Comparison of ENCODE assay signal across 9 mouse cellular contexts in genomic region chr11:75534286-75535033, GRCm38 (mm10). TPM values are rescaled to one million over a fixed set of nuclear protein-coding genes. Genes with fewer than 3 reads are reported as not detected.
DNase-seq lines count a peak whose midpoint lies in the region; ATAC-seq and TF ChIP-seq lines count a peak whose summit lies in the region.
"Had no signal": no experiment of that assay in that cellular context is flagged by ENCODE, and none has a peak within 500 bp of the region (broad histone marks: within the 10 kb centered on the region; RNA-seq: fewer than 3 reads in every experiment).

No protein-coding gene starts in this region.

- H3K27me3 ChIP-seq in liver, adult 2 months (ENCODE audit: control insufficient read depth, insufficient read depth, low read length) = no peaks in the 10 kb centered on the region
- no peaks in the 10 kb centered on the region for H3K27me3 ChIP-seq in hindbrain, embryonic 14.5 days (ENCODE audit: control insufficient read depth, insufficient read depth, low read length)
- H3K27me3 ChIP-seq in liver, postnatal 0 days (ENCODE audit: insufficient read depth, low read length) = no peaks in the 10 kb centered on the region

- no peak overlapping the region for H3K9ac ChIP-seq in liver, adult 2 months (ENCODE audit: low read depth, low read length)
- H3K9ac ChIP-seq in hindbrain, embryonic 14.5 days = peak overlapping the region; percentile 18
- no peak overlapping the region for H3K9ac ChIP-seq in liver, postnatal 0 days (replicated peaks)

- H3K4me3 ChIP-seq in liver, adult 2 months (ENCODE audit: insufficient read depth, low read depth, low read length) = no peak overlapping the region
- no peak overlapping the region for H3K4me3 ChIP-seq in hindbrain, embryonic 14.5 days (replicated peaks; ENCODE audit: low read length)
- H3K4me3 ChIP-seq in liver, postnatal 0 days (ENCODE audit: low read depth, low read length) = no peak overlapping the region
- H3K4me3 ChIP-seq: embryonic facial prominence, embryonic 13.5 days had no signal

- ATAC-seq in hindbrain, embryonic 14.5 days (ENCODE audit: low FRiP score) = no peak
- ATAC-seq in liver, postnatal 0 days = no peak

- no peaks in the 10 kb centered on the region for H3K79me2 ChIP-seq in liver, adult 2 months (ENCODE audit: control insufficient read depth, insufficient read depth, low read length)

- TF ChIP-seq POLR2A in liver, adult 2 months (IDR thresholded peaks at IDR 0.05; ENCODE audit: extremely low read depth, insufficient read depth, low read length) = no peak

- peaks cover 5% of the 10 kb centered on the region for H3K4me1 ChIP-seq in liver, adult 2 months (ENCODE audit: control insufficient read depth, insufficient read depth, low read length)
- peaks cover 46% of the 10 kb centered on the region for H3K4me1 ChIP-seq in hindbrain, embryonic 14.5 days (replicated peaks; ENCODE audit: control insufficient read depth, insufficient read depth, low read length)
- peaks cover 21% of the 10 kb centered on the region for H3K4me1 ChIP-seq in liver, postnatal 0 days (ENCODE audit: insufficient read depth)

- TF ChIP-seq EP300 in liver, postnatal 0 days (IDR thresholded peaks at IDR 0.05; ENCODE audit: low read depth) = no peak

- H3K4me2 ChIP-seq in hindbrain, embryonic 14.5 days (replicated peaks) = peak overlapping the region; percentile 98
- peak overlapping the region; percentile 94; the same call in 1 of the 2 replicates for H3K4me2 ChIP-seq in liver, postnatal 0 days (ENCODE audit: low read depth, low read length)
- H3K4me2 ChIP-seq: embryonic facial prominence, embryonic 13.5 days had no signal

- H3K27ac ChIP-seq in liver, adult 2 months (replicated peaks; ENCODE audit: insufficient read depth, low read depth, low read length) = peak overlapping the region; percentile 41
- H3K27ac ChIP-seq in hindbrain, embryonic 14.5 days = peak overlapping the region; percentile 29; the same call in 1 of the 2 replicates
- H3K27ac ChIP-seq in liver, postnatal 0 days (ENCODE audit: low read depth) = peak overlapping the region; percentile 23; the same call in 1 of the 2 replicates
- H3K27ac ChIP-seq: embryonic facial prominence, embryonic 13.5 days had no signal

- H3K9me3 ChIP-seq in hindbrain, embryonic 14.5 days (ENCODE audit: control insufficient read depth, low read length) = no peaks in the 10 kb centered on the region
- no peaks in the 10 kb centered on the region for H3K9me3 ChIP-seq in liver, postnatal 0 days (ENCODE audit: low read length)
- H3K9me3 ChIP-seq: embryonic facial prominence, embryonic 13.5 days had no signal

- H3K36me3 ChIP-seq in liver, adult 2 months (ENCODE audit: control insufficient read depth, insufficient read depth, low read length) = no peaks in the 10 kb centered on the region
- H3K36me3 ChIP-seq in hindbrain, embryonic 14.5 days (replicated peaks; ENCODE audit: control insufficient read depth, insufficient read depth) = 0 out of 2 replicates have a peak, but pooled peaks cover 7% of the 10 kb centered on the region
- H3K36me3 ChIP-seq in liver, postnatal 0 days (replicated peaks; ENCODE audit: insufficient read depth, low read length) = no peaks in the 10 kb centered on the region; the same call in 1 of the 2 replicates
- H3K36me3 ChIP-seq: embryonic facial prominence, embryonic 13.5 days had no signal

- 69% methylated on average over 4 of the region's 4 CpGs for WGBS in liver, adult 2 months
- 69% methylated on average over 4 of the region's 4 CpGs for WGBS in hindbrain, embryonic 14.5 days
- WGBS in liver, postnatal 0 days (ENCODE audit: insufficient replicate concordance) = 45% methylated on average over 4 of the region's 4 CpGs

- DNase-seq in cerebellum, adult 9-10 months = peak; percentile 74
- no peak for DNase-seq in cerebellum, postnatal 4 days (ENCODE audit: low spot score in 2 of 2)
- DNase-seq in liver, adult 2 months (ENCODE audit: extremely low read depth, low read depth, low spot score) = peak; percentile 10
- DNase-seq in liver = no peak
- no peak for DNase-seq in hindbrain, embryonic 14.5 days (ENCODE audit: low spot score)
- no peak for DNase-seq in liver, postnatal 0 days
- DNase-seq in left cerebral cortex, adult 18-20 months (ENCODE audit: low spot score in 2 of 2) = no peak
- no peak for DNase-seq in lung, adult 18-20 months

- TF ChIP-seq CTCF in liver, adult 2 months (IDR thresholded peaks at IDR 0.05; ENCODE audit: low read depth, low read length) = no peak
- no peak for TF ChIP-seq CTCF in liver, postnatal 0 days (IDR thresholded peaks at IDR 0.05; ENCODE audit: low read depth)

RNA-seq across cellular contexts. Expression of gene Slc43a2, which starts 3.0 kb away (rescaled TPM):
- total RNA-seq in liver, adult 2 months (2014; rRNA removed) = 4.1 and 8.9 TPM in 2 replicates
- polyA plus RNA-seq in liver, adult 2 months (2012; rRNA removed) = 5.2 and 8.0 TPM in 2 replicates
- 13.8 and 15.2 TPM in 2 replicates for polyA plus RNA-seq in hindbrain, embryonic 14.5 days (2014; fragmentation: Nextera tagmentation; extraction: Ambion mirVana)
- 5.9 and 7.2 TPM in 2 replicates for polyA plus RNA-seq in liver, postnatal 0 days (2015; fragmentation: Nextera tagmentation; extraction: Ambion mirVana)
- 10 to 100 TPM; 49.9 to 50.9 TPM for total RNA-seq in left cerebral cortex, adult 18-20 months (2021)

RNA-seq across cellular contexts. Expression of gene Scarf1, which starts 21.1 kb away (rescaled TPM):
- 5.8 and 7.5 TPM in 2 replicates for total RNA-seq in liver, adult 2 months (2014; rRNA removed)
- 10.3 and 16.9 TPM in 2 replicates for polyA plus RNA-seq in liver, adult 2 months (2012; rRNA removed)
- 3.5 and 4.2 TPM in 2 replicates for polyA plus RNA-seq in hindbrain, embryonic 14.5 days (2014; fragmentation: Nextera tagmentation; extraction: Ambion mirVana)
- 3.1 TPM in 2 replicates for polyA plus RNA-seq in liver, postnatal 0 days (2015; fragmentation: Nextera tagmentation; extraction: Ambion mirVana)
- total RNA-seq in left cerebral cortex, adult 18-20 months (2021) = 1 to 10 TPM; 1.1 to 1.2 TPM

RNA-seq across cellular contexts. Expression of gene Rilp, which starts 24.6 kb away (rescaled TPM):
- 23.0 and 27.9 TPM in 2 replicates for total RNA-seq in liver, adult 2 months (2014; rRNA removed)
- polyA plus RNA-seq in liver, adult 2 months (2012; rRNA removed) = 29.8 and 32.6 TPM in 2 replicates
- polyA plus RNA-seq in hindbrain, embryonic 14.5 days (2014; fragmentation: Nextera tagmentation; extraction: Ambion mirVana) = 2.8 and 3.1 TPM in 2 replicates
- 13.2 and 13.4 TPM in 2 replicates for polyA plus RNA-seq in liver, postnatal 0 days (2015; fragmentation: Nextera tagmentation; extraction: Ambion mirVana)
- total RNA-seq in left cerebral cortex, adult 18-20 months (2021) = 1 to 10 TPM; 1.6 to 1.8 TPM
- polyA plus RNA-seq: embryonic facial prominence, embryonic 13.5 days had no signal

RNA-seq across cellular contexts. Expression of gene Prpf8, which starts 47.8 kb away (rescaled TPM):
- total RNA-seq in liver, adult 2 months (2014; rRNA removed) = 72.8 and 102 TPM in 2 replicates
- polyA plus RNA-seq in liver, adult 2 months (2012; rRNA removed) = 59.4 and 63.3 TPM in 2 replicates
- polyA plus RNA-seq in hindbrain, embryonic 14.5 days (2014; fragmentation: Nextera tagmentation; extraction: Ambion mirVana) = 74.5 and 83.2 TPM in 2 replicates
- 12.1 and 13.9 TPM in 2 replicates for polyA plus RNA-seq in liver, postnatal 0 days (2015; fragmentation: Nextera tagmentation; extraction: Ambion mirVana)
- total RNA-seq in left cerebral cortex, adult 18-20 months (2021) = 100 to 1,000 TPM; 128 to 134 TPM

RNA-seq across cellular contexts. Expression of gene Pitpna, which starts 53.4 kb away (rescaled TPM):
- total RNA-seq in liver, adult 2 months (2014; rRNA removed) = 19.7 and 21.0 TPM in 2 replicates
- 24.6 and 28.9 TPM in 2 replicates for polyA plus RNA-seq in liver, adult 2 months (2012; rRNA removed)
- polyA plus RNA-seq in hindbrain, embryonic 14.5 days (2014; fragmentation: Nextera tagmentation; extraction: Ambion mirVana) = 136 and 159 TPM in 2 replicates
- 30.1 and 36.7 TPM in 2 replicates for polyA plus RNA-seq in liver, postnatal 0 days (2015; fragmentation: Nextera tagmentation; extraction: Ambion mirVana)
- total RNA-seq in left cerebral cortex, adult 18-20 months (2021) = 100 to 1,000 TPM; 330 to 343 TPM

Comparison
In these comparisons a context has a peak if more than half of its experiments do, and no peak if none do; other contexts are left out.
1. DNase-seq: peak in cerebellum, adult 9-10 months (single experiment) and liver, adult 2 months (single experiment); none in cerebellum, postnatal 4 days (0 of 2), liver (single experiment), hindbrain, embryonic 14.5 days (single experiment), liver, postnatal 0 days (single experiment), left cerebral cortex, adult 18-20 months (0 of 2) and lung, adult 18-20 months (0 of 2).
2. Peak in every context shown above with its lines, with median percentiles within 50 percentile points of each other: H3K27ac ChIP-seq.